Mouse (Mus musculus): ENCODE results near the gene Ets2. TPM values are rescaled to one million over a fixed set of nuclear protein-coding genes. Genes with fewer than 3 reads are reported as not detected.

Ets2 gene
- polyA plus RNA-seq, 1 experiment: 113 TPM

DNA sequence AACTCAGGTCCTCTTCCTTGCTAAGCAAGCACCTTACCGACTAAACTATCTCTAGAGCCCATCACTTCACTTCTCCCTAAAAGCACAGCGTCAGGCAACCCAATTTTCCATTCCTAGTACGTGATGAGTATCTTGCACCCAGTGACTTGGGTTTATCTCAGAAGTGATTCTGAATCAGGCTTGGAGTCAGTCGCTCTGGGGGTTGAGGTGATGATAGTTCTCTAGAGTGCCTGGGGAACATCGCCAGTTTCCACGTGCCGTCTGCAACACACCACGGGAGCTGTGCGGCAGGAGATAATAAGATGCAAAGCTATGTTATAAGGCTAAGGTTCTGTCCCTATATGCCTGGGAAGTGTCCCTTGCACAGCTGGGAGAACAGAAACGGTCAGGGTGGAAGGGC lies 35.6 kb upstream of the Ets2 start:
- no peak for DNase-seq
- 90% methylated on average over 10 of the region's 10 CpGs for WGBS
- no peaks in the 10 kb centered on the region for H3K4me1 ChIP-seq (ENCODE audit: control insufficient read depth, insufficient read depth, low read length)
- TF ChIP-seq POLR2A (IDR thresholded peaks at IDR 0.05; ENCODE audit: borderline replicate concordance, extremely low read depth, low read depth, low read length) (no peak), CTCF (IDR thresholded peaks at IDR 0.05; ENCODE audit: insufficient read depth, low read length) (no peak)
- no peak overlapping the region for H3K4me3 ChIP-seq (replicated peaks; ENCODE audit: extremely low read depth, low read depth, low read length)

- no peak for TF ChIP-seq CTCF (IDR thresholded peaks at IDR 0.05; ENCODE audit: insufficient read depth, low read length)
- no peak for TF ChIP-seq POLR2A (IDR thresholded peaks at IDR 0.05; ENCODE audit: borderline replicate concordance, extremely low read depth, low read depth, low read length)
- Histone ChIP-seq H3K4me3 (replicated peaks; ENCODE audit: extremely low read depth, low read depth, low read length) (no peak overlapping the region), H3K4me1 (ENCODE audit: control insufficient read depth, insufficient read depth, low read length) (no peaks in the 10 kb centered on the region)
- WGBS: 72% methylated on average over 11 of the region's 11 CpGs
- no peak for DNase-seq
Measured at GRCm38 (mm10) chr16:95667395-95668150, 34.3 kb upstream of the Ets2 start.

- TF ChIP-seq CTCF (IDR thresholded peaks at IDR 0.05; ENCODE audit: insufficient read depth, low read length) (no peak), POLR2A (IDR thresholded peaks at IDR 0.05; ENCODE audit: borderline replicate concordance, extremely low read depth, low read depth, low read length) (no peak)
- 70% methylated on average over 19 of the region's 19 CpGs for WGBS
- no peak for DNase-seq
- H3K4me1 ChIP-seq (ENCODE audit: control insufficient read depth, insufficient read depth, low read length): no peaks in the 10 kb centered on the region
- no peak overlapping the region for H3K4me3 ChIP-seq (replicated peaks; ENCODE audit: extremely low read depth, low read depth, low read length)
Measured at GRCm38 (mm10) chr16:95668151-95668993, 33.5 kb upstream of the Ets2 start.

DNA sequence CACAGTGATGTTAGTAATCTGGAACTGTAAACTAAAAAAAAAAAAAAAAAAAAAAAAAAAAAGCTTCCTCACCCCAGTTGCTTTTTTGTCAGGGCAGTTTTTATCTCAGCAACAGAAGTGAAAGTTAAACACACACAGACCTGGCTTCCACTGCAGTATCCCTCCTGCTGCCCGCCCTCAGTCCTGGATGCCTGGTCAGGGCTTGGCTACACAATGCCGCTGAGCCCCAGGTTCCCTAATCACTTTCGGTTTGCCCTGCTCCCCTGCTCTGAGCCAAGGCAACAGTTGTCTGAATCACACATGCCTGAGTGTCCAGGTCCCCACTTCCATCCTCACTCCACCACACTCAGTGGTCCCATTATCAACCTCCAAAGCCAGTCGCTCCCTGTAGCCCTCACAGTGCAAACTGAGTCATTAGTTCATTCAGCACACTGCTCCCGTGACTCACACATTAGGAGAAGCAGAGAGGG lies 27.4 kb upstream of the Ets2 start:
- DNase-seq: peak; percentile 35
- TF ChIP-seq CTCF (IDR thresholded peaks at IDR 0.05; ENCODE audit: insufficient read depth, low read length): no peak
- H3K4me3 ChIP-seq (replicated peaks; ENCODE audit: extremely low read depth, low read depth, low read length): peak overlapping the region; percentile 35
- WGBS: 25% methylated on average over 5 of the region's 5 CpGs
- peaks cover 6% of the 10 kb centered on the region for H3K4me1 ChIP-seq (ENCODE audit: control insufficient read depth, insufficient read depth, low read length)

DNA sequence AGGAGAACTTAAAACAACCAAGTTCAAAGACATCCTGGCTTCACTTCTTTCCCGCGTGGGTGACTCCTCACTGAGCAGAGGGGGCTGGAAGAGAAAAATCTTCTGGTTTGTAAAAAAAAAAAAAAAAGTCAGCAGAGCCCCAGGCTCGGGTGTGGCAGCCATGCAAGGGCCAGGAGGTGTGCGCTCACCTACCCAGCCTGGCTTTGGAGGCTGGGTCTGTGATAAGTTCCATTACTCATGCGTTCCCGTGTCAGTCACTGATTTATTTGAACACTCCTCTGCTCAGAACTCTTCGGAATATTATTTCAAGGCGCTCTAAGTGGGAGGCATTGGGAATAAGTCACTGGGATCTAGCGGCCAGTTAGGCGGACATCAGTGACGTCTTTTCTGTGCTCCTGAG lies 26.7 kb upstream of the Ets2 start:
- H3K4me1 ChIP-seq (ENCODE audit: control insufficient read depth, insufficient read depth, low read length): peaks cover 6% of the 10 kb centered on the region
- 62% methylated on average over 11 of the region's 11 CpGs for WGBS
- no peak for DNase-seq
- TF ChIP-seq CTCF (IDR thresholded peaks at IDR 0.05; ENCODE audit: insufficient read depth, low read length): no peak
- TF ChIP-seq POLR2A (IDR thresholded peaks at IDR 0.05; ENCODE audit: borderline replicate concordance, extremely low read depth, low read depth, low read length): no peak
- no peak overlapping the region for H3K4me3 ChIP-seq (replicated peaks; ENCODE audit: extremely low read depth, low read depth, low read length)

DNA sequence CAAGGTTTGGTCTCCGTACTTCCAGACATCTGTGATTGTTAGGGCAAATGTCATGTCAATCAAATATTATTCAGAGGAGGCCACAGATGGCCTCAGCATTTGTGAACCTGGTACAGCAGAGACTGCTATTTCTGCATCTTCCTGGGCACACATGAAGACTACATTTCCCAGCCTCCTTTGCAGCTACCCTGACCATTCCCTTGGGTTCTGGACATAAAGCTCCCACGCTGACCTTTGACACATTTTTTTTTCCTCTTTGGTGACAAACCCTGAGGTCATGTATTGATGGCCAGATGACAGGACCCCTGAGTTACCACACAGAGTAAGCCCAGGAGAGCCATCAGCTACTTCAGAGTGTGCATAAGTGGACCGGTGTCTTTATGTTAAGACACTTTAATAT lies 25.2 kb upstream of the Ets2 start:
- Histone ChIP-seq H3K4me3 (replicated peaks; ENCODE audit: extremely low read depth, low read depth, low read length) (no peak overlapping the region), H3K4me1 (ENCODE audit: control insufficient read depth, insufficient read depth, low read length) (peaks cover 6% of the 10 kb centered on the region)
- TF ChIP-seq POLR2A (IDR thresholded peaks at IDR 0.05; ENCODE audit: borderline replicate concordance, extremely low read depth, low read depth, low read length): no peak
- no peak for TF ChIP-seq CTCF (IDR thresholded peaks at IDR 0.05; ENCODE audit: insufficient read depth, low read length)
- DNase-seq: no peak
- 91% methylated on average over 3 of the region's 3 CpGs for WGBS

GRCm38 (mm10) chr16:95682431-95682892 lies 19.4 kb upstream of the Ets2 start:
- no peak for DNase-seq
- H3K4me1 ChIP-seq (ENCODE audit: control insufficient read depth, insufficient read depth, low read length): no peaks in the 10 kb centered on the region
- H3K4me3 ChIP-seq (replicated peaks; ENCODE audit: extremely low read depth, low read depth, low read length): no peak overlapping the region
- TF ChIP-seq POLR2A (IDR thresholded peaks at IDR 0.05; ENCODE audit: borderline replicate concordance, extremely low read depth, low read depth, low read length) (no peak), CTCF (IDR thresholded peaks at IDR 0.05; ENCODE audit: insufficient read depth, low read length) (no peak)
- WGBS: 81% methylated on average over 6 of the region's 6 CpGs

DNA sequence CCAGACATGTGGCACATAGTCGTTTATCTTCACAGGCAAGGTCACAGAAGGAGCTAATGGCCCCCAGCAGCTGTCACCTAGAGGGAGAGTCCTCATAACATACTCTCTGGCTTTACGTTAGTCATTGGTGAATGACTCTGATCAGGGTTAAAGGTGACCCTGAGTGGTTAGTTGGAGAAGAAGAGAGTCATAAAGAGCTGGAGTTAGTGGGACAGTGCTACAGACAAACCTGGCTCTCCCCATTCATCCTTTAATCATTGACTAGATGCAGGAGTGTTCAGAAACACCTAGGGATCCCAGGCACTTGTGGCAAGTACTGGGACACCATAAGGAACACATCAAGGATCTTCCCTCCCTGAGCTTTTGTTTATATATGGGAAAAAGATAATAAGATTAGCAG lies 16.1 kb upstream of the Ets2 start:
- no peak for DNase-seq
- TF ChIP-seq POLR2A (IDR thresholded peaks at IDR 0.05; ENCODE audit: borderline replicate concordance, extremely low read depth, low read depth, low read length) (no peak), CTCF (IDR thresholded peaks at IDR 0.05; ENCODE audit: insufficient read depth, low read length) (no peak)
- 51% methylated on average over 2 of the region's 2 CpGs for WGBS
- H3K4me3 ChIP-seq (replicated peaks; ENCODE audit: extremely low read depth, low read depth, low read length): no peak overlapping the region
- H3K4me1 ChIP-seq (ENCODE audit: control insufficient read depth, insufficient read depth, low read length): no peaks in the 10 kb centered on the region

GRCm38 (mm10) chr16:95686246-95686645 lies 15.6 kb upstream of the Ets2 start:
- no peak overlapping the region for H3K4me3 ChIP-seq (replicated peaks; ENCODE audit: extremely low read depth, low read depth, low read length)
- TF ChIP-seq CTCF (IDR thresholded peaks at IDR 0.05; ENCODE audit: insufficient read depth, low read length): no peak
- DNase-seq: no peak
- WGBS: 77% methylated on average over 6 of the region's 6 CpGs
- H3K4me1 ChIP-seq (ENCODE audit: control insufficient read depth, insufficient read depth, low read length): no peaks in the 10 kb centered on the region

DNA sequence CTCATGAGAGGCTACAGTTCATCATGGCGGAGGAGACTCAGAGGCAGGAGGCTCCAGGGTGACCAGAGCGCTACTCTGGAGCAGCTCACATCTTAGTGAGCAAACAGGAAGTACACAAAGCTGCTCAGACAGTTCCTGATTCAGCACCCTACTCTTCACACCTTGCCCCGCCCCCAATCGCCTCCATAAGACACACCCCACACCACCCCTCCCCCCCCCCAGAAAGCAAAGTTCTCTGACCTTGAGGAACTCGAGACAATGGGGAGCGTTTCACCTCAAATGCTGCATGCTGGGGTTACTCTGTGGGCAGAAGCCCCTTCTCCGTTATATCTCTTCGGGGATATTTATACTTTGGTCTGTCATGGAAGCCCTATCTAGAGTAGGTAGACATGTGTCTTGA lies 15.0 kb upstream of the Ets2 start:
- DNase-seq: no peak
- Histone ChIP-seq H3K4me3 (replicated peaks; ENCODE audit: extremely low read depth, low read depth, low read length) (no peak overlapping the region), H3K4me1 (ENCODE audit: control insufficient read depth, insufficient read depth, low read length) (no peaks in the 10 kb centered on the region)
- TF ChIP-seq CTCF (IDR thresholded peaks at IDR 0.05; ENCODE audit: insufficient read depth, low read length): no peak
- no peak for TF ChIP-seq POLR2A (IDR thresholded peaks at IDR 0.05; ENCODE audit: borderline replicate concordance, extremely low read depth, low read depth, low read length)
- WGBS: 93% methylated on average over 8 of the region's 8 CpGs

Data from lung, adult 2 months (tissue).